Mouse (Mus musculus): ENCODE data around the gene Elp4. TPM values are rescaled to one million over a fixed set of nuclear protein-coding genes. Genes with fewer than 3 reads are reported as not detected.

Gene Elp4
- total and polyA plus RNA-seq, 3 experiments, result 5.4 to 32.7 (median 27.7) TPM

DNA sequence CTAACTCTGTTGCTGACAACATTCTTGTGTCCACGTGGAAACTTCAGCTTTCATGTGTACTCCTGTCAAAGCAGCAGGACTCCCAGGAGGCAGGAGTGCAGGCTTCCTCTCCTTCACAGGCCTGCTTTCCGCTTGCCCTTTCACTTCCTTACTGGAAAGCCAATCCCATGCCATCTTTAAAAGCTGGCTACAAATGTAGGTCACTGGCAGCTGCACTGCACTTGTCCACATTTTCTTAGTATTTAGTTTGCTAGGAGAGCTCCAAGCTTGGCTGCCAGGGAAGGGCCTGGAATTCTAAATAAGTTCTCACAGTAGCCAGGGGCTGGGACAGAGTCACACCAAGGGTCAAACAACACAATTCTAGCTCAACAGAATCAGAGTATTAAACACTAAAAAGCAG is 49.6 kb downstream of the Elp4 start:
- no peaks in the 10 kb centered on the region for H3K4me1 ChIP-seq (ENCODE audit: insufficient read depth, low read depth, low read length)
- TF ChIP-seq GATA2 (IDR thresholded peaks at IDR 0.05; ENCODE audit: borderline replicate concordance, low read depth, low read length) (no peak), TAL1 (conservative IDR thresholded peaks at IDR 0.05; ENCODE audit: low read depth, low read length) (no peak), CTCF (IDR thresholded peaks at IDR 0.05; ENCODE audit: low read depth, low read length) (no peak), GATA1 (IDR thresholded peaks at IDR 0.05; ENCODE audit: borderline replicate concordance, low read length) (no peak), POLR2AphosphoS5 (IDR thresholded peaks at IDR 0.05; ENCODE audit: insufficient replicate concordance, low read depth, low read length) (no peak)
- H3K4me3 ChIP-seq (ENCODE audit: low read depth, low read length), result no peak overlapping the region
- DNase-seq (ENCODE audit: low spot score) (no peak), ATAC-seq (ENCODE audit: extremely low read depth, insufficient number of reproducible peaks, low FRiP score, poor library complexity, severe bottlenecking) (no peak)
- H3K27me3 ChIP-seq (ENCODE audit: insufficient read depth, low read length), result no peaks in the 10 kb centered on the region
- H3K36me3 ChIP-seq (replicated peaks), result peaks cover 10% of the 10 kb centered on the region
- H3K9me3 ChIP-seq (replicated peaks), result no peaks in the 10 kb centered on the region

DNA sequence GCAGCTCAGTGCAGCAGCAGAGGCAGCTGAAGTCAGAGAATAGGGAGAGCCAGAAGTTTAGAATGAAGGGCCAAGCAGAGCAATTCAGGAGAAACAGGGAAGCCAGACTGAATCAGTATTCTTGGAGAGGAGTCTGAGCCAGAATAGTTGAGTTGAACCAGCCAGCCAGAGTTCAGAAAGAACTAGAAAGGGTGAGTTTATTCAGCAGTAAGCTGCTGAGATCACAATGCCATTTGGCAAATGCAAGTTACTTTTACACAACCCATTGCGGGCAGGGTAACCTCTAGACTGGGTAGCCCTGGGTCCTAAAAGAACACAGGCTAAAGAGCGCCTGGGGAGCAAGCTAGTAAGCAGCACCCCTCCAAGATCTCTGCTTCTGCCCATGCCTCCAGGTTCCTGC is 51.4 kb downstream of the Elp4 start:
- ATAC-seq (ENCODE audit: extremely low read depth, insufficient number of reproducible peaks, low FRiP score, poor library complexity, severe bottlenecking), result no peak
- no peaks in the 10 kb centered on the region for H3K9me3 ChIP-seq (replicated peaks)
- H3K27me3 ChIP-seq (ENCODE audit: insufficient read depth, low read length), result no peaks in the 10 kb centered on the region
- peaks cover 10% of the 10 kb centered on the region for H3K36me3 ChIP-seq (replicated peaks)
- DNase-seq (ENCODE audit: low spot score), result no peak
- no peak overlapping the region for H3K4me3 ChIP-seq (ENCODE audit: low read depth, low read length)
- TF ChIP-seq POLR2AphosphoS5 (IDR thresholded peaks at IDR 0.05; ENCODE audit: insufficient replicate concordance, low read depth, low read length) (no peak), TAL1 (conservative IDR thresholded peaks at IDR 0.05; ENCODE audit: low read depth, low read length) (no peak), GATA2 (IDR thresholded peaks at IDR 0.05; ENCODE audit: borderline replicate concordance, low read depth, low read length) (no peak), CTCF (IDR thresholded peaks at IDR 0.05; ENCODE audit: low read depth, low read length) (no peak), GATA1 (IDR thresholded peaks at IDR 0.05; ENCODE audit: borderline replicate concordance, low read length) (no peak)
- H3K4me1 ChIP-seq (ENCODE audit: insufficient read depth, low read depth, low read length), result no peaks in the 10 kb centered on the region

DNA sequence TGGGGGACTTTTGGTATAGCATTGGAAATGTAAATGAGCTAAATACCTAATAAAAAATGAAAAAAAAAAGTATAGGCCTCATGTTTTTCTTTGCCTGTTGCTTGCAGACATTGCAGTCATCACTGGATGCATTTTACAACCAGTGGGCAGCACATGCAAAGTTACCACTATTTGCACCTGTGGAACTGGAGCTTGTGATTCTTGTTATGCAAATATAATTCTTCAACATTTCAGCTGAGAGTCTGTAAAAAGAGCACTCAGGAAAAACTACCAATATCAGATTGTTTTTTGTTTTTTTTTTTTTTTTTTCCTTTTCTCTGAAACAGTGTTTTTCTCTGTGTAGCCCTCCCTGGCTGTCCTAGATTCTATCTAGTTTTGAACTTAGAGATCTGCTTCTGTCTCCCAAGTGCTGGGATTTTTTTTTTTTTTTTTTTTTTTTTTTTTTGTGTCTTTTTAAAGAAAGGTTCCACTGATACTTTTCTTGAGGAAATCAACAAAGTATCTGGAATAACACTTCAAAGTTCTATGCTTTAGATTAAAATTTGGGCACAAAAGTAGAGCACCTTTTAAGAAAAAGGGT is 52.6 kb downstream of the Elp4 start:
- no peaks in the 10 kb centered on the region for H3K4me1 ChIP-seq (ENCODE audit: insufficient read depth, low read depth, low read length)
- H3K27me3 ChIP-seq (ENCODE audit: insufficient read depth, low read length), result no peaks in the 10 kb centered on the region
- H3K9me3 ChIP-seq (replicated peaks), result no peaks in the 10 kb centered on the region
- TF ChIP-seq POLR2AphosphoS5 (IDR thresholded peaks at IDR 0.05; ENCODE audit: insufficient replicate concordance, low read depth, low read length), result no peak
- no peak for TF ChIP-seq GATA1 (IDR thresholded peaks at IDR 0.05; ENCODE audit: borderline replicate concordance, low read length)
- TF ChIP-seq TAL1 (conservative IDR thresholded peaks at IDR 0.05; ENCODE audit: low read depth, low read length), result no peak
- TF ChIP-seq CTCF (IDR thresholded peaks at IDR 0.05; ENCODE audit: low read depth, low read length), result no peak
- no peak for TF ChIP-seq GATA2 (IDR thresholded peaks at IDR 0.05; ENCODE audit: borderline replicate concordance, low read depth, low read length)
- ATAC-seq (ENCODE audit: extremely low read depth, insufficient number of reproducible peaks, low FRiP score, poor library complexity, severe bottlenecking) (no peak), DNase-seq (ENCODE audit: low spot score) (no peak)
- no peak overlapping the region for H3K4me3 ChIP-seq (ENCODE audit: low read depth, low read length)
- H3K36me3 ChIP-seq (replicated peaks), result peaks cover 10% of the 10 kb centered on the region

DNA sequence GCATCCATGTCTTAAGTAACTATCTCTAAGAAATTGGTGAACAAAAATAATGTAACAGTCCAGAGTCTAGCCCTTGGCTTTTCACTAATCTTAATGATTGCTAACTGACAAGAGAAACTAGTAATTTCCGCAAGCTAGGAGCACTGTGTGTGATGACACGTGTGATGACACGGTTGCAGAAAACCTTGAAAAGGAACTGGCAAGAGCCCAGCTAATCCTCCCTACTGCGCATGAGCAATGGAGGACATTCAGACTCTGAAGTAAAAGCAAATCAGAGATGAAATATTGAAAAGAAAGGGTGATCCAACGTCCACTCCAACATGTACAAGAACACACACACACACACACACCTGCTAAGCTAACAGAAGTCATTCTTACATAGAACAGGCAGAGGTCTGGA is 61.2 kb downstream of the Elp4 start:
- no peaks in the 10 kb centered on the region for H3K4me1 ChIP-seq (ENCODE audit: insufficient read depth, low read depth, low read length)
- no peak for TF ChIP-seq TAL1 (conservative IDR thresholded peaks at IDR 0.05; ENCODE audit: low read depth, low read length)
- TF ChIP-seq GATA1 (IDR thresholded peaks at IDR 0.05; ENCODE audit: borderline replicate concordance, low read length), result no peak
- no peak for TF ChIP-seq CTCF (IDR thresholded peaks at IDR 0.05; ENCODE audit: low read depth, low read length)
- no peak for TF ChIP-seq GATA2 (IDR thresholded peaks at IDR 0.05; ENCODE audit: borderline replicate concordance, low read depth, low read length)
- TF ChIP-seq POLR2AphosphoS5 (IDR thresholded peaks at IDR 0.05; ENCODE audit: insufficient replicate concordance, low read depth, low read length), result no peak
- DNase-seq (ENCODE audit: low spot score) (no peak), ATAC-seq (ENCODE audit: extremely low read depth, insufficient number of reproducible peaks, low FRiP score, poor library complexity, severe bottlenecking) (no peak)
- H3K4me3 ChIP-seq (ENCODE audit: low read depth, low read length), result no peak overlapping the region
- H3K9me3 ChIP-seq (replicated peaks), result peaks cover 4% of the 10 kb centered on the region; the same call in 1 of the 2 replicates
- H3K27me3 ChIP-seq (ENCODE audit: insufficient read depth, low read length), result no peaks in the 10 kb centered on the region
- H3K36me3 ChIP-seq (replicated peaks), result peaks cover 11% of the 10 kb centered on the region

DNA sequence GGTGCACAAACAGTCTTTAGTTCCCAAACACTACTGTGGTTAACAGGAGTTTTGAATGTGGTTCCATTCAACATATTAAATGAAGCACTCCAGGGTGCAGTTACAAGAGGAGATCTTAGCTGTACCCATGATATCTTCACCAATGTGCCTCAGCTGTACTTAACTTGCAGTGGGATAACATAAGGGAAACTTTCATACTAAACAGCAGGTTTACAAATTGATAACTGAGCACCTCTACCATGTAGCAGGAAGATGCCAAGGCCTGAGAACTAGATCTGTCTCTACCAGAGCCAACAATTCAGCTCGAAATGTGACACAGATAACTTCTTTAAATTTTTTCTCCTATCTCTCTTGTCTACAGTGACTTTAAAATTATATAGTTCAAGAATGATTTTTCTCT is 86.4 kb downstream of the Elp4 start:
- Histone ChIP-seq H3K4me3 (ENCODE audit: low read depth, low read length) (no peak overlapping the region), H3K9me3 (replicated peaks) (no peaks in the 10 kb centered on the region), H3K36me3 (replicated peaks) (peaks cover 14% of the 10 kb centered on the region), H3K27me3 (ENCODE audit: insufficient read depth, low read length) (no peaks in the 10 kb centered on the region), H3K4me1 (ENCODE audit: insufficient read depth, low read depth, low read length) (no peaks in the 10 kb centered on the region)
- ATAC-seq (ENCODE audit: extremely low read depth, insufficient number of reproducible peaks, low FRiP score, poor library complexity, severe bottlenecking) (no peak), DNase-seq (ENCODE audit: low spot score) (no peak)
- TF ChIP-seq CTCF (IDR thresholded peaks at IDR 0.05; ENCODE audit: low read depth, low read length) (no peak), TAL1 (conservative IDR thresholded peaks at IDR 0.05; ENCODE audit: low read depth, low read length) (no peak), GATA2 (IDR thresholded peaks at IDR 0.05; ENCODE audit: borderline replicate concordance, low read depth, low read length) (no peak), POLR2AphosphoS5 (IDR thresholded peaks at IDR 0.05; ENCODE audit: insufficient replicate concordance, low read depth, low read length) (no peak), GATA1 (IDR thresholded peaks at IDR 0.05; ENCODE audit: borderline replicate concordance, low read length) (no peak)

DNA sequence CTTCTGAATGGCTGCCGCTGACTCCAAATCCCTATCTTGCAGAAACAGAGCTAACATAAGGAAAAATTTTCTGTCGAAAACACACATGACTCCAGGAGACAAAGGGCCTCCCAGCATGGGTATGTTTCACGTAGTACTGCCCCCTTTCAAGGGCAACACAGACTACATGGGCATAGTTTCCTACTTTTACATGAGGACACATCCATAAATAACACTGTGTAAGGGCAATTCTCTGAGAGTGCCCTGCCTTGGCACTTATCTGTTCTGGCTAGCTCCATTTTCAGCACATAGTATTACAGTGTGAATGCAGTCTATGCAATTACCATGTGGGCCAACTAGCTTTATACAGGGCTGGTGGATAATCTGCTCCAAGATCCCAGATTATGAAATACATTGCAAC is 89.2 kb downstream of the Elp4 start:
- Histone ChIP-seq H3K27me3 (ENCODE audit: insufficient read depth, low read length) (no peaks in the 10 kb centered on the region), H3K4me1 (ENCODE audit: insufficient read depth, low read depth, low read length) (no peaks in the 10 kb centered on the region), H3K36me3 (replicated peaks) (peaks cover 6% of the 10 kb centered on the region), H3K9me3 (replicated peaks) (no peaks in the 10 kb centered on the region), H3K4me3 (ENCODE audit: low read depth, low read length) (no peak overlapping the region)
- DNase-seq (ENCODE audit: low spot score) (no peak), ATAC-seq (ENCODE audit: extremely low read depth, insufficient number of reproducible peaks, low FRiP score, poor library complexity, severe bottlenecking) (no peak)
- TF ChIP-seq POLR2AphosphoS5 (IDR thresholded peaks at IDR 0.05; ENCODE audit: insufficient replicate concordance, low read depth, low read length), result no peak
- TF ChIP-seq GATA2 (IDR thresholded peaks at IDR 0.05; ENCODE audit: borderline replicate concordance, low read depth, low read length), result no peak
- TF ChIP-seq GATA1 (IDR thresholded peaks at IDR 0.05; ENCODE audit: borderline replicate concordance, low read length), result no peak
- no peak for TF ChIP-seq CTCF (IDR thresholded peaks at IDR 0.05; ENCODE audit: low read depth, low read length)
- TF ChIP-seq TAL1 (conservative IDR thresholded peaks at IDR 0.05; ENCODE audit: low read depth, low read length), result no peak
